Mouse (Mus musculus) gastrocnemius, postnatal 25 days (tissue): ENCODE results near the gene Ypel2. TPM values are rescaled to one million over a fixed set of nuclear protein-coding genes. Genes with fewer than 3 reads are reported as not detected.

Experiments used
- DNase-seq: peaks from one replicate; pipeline ENCODE4 v3.0.0; 2022
- total RNA-seq, 2 experiments: library from RNA; stranded (reverse); gene quantifications; 1 replicate in 1 of 2; 2 replicates in 1 of 2; pipeline ENCODE4 v1.2.3; 2021

Ypel2 gene
- total RNA-seq, 2 experiments from 2014 or later = 3.7 to 8.0 TPM

GRCm38 (mm10) chr11:86995625-86996221, 2.2 kb upstream of the Ypel2 start:
- peak; percentile 53 for DNase-seq

- DNase-seq = no peak
Observed at GRCm38 (mm10) chr11:86994791-86995624, 1.5 kb upstream of the Ypel2 start.

- DNase-seq = no peak
Observed at GRCm38 (mm10) chr11:86994330-86994729, 823 bp upstream of the Ypel2 start.

GRCm38 (mm10) chr11:86992461-86992988, 982 bp downstream of the Ypel2 start:
- no peak for DNase-seq

GRCm38 (mm10) chr11:86991241-86991640, 2.3 kb downstream of the Ypel2 start:
- no peak for DNase-seq

- DNase-seq = no peak
Observed at GRCm38 (mm10) chr11:86990309-86990708, 3.2 kb downstream of the Ypel2 start.

- no peak for DNase-seq
Observed at GRCm38 (mm10) chr11:86984990-86985389, 8.5 kb downstream of the Ypel2 start.

- no peak for DNase-seq
Observed at GRCm38 (mm10) chr11:86983056-86983455, 10.5 kb downstream of the Ypel2 start.

- no peak for DNase-seq
Observed at GRCm38 (mm10) chr11:86981229-86981791, 12.2 kb downstream of the Ypel2 start.

- DNase-seq = no peak
Observed at GRCm38 (mm10) chr11:86980526-86980925, 13.0 kb downstream of the Ypel2 start.

GRCm38 (mm10) chr11:86979799-86980198, 13.7 kb downstream of the Ypel2 start:
- DNase-seq = no peak

- no peak for DNase-seq
Observed at GRCm38 (mm10) chr11:86977242-86977641, 16.3 kb downstream of the Ypel2 start.

GRCm38 (mm10) chr11:86974401-86974800, 19.1 kb downstream of the Ypel2 start:
- no peak for DNase-seq

GRCm38 (mm10) chr11:86973255-86973654, 20.3 kb downstream of the Ypel2 start:
- no peak for DNase-seq

GRCm38 (mm10) chr11:86971057-86971753, 22.3 kb downstream of the Ypel2 start:
- DNase-seq = no peak

GRCm38 (mm10) chr11:86969041-86969821, 24.3 kb downstream of the Ypel2 start:
- DNase-seq = no peak

- DNase-seq = no peak
Observed at GRCm38 (mm10) chr11:86967506-86967905, 26.0 kb downstream of the Ypel2 start.

GRCm38 (mm10) chr11:86966696-86967095, 26.8 kb downstream of the Ypel2 start:
- no peak for DNase-seq

GRCm38 (mm10) chr11:86965079-86965478, 28.4 kb downstream of the Ypel2 start:
- DNase-seq = no peak

- DNase-seq = no peak
Observed at GRCm38 (mm10) chr11:86963698-86964097, 29.8 kb downstream of the Ypel2 start.

- no peak for DNase-seq
Observed at GRCm38 (mm10) chr11:86963027-86963426, 30.5 kb downstream of the Ypel2 start.

- DNase-seq = no peak
Observed at GRCm38 (mm10) chr11:86962362-86962761, 31.1 kb downstream of the Ypel2 start.
